Mouse (Mus musculus) Patski (cell line): Measurements from ENCODE around the gene C530008M17Rik. TPM values are rescaled to one million over a fixed set of nuclear protein-coding genes. Genes with fewer than 3 reads are reported as not detected.
A peak's percentile ranks its signal among the peaks of the same experiment; 100 is the strongest.

ENCODE experiments used
- ATAC-seq: fragments of 100-300 bp; one replicate; pipeline ENCODE4 v1.8.0; 2021
- CTCF ChIA-PET: fragments of 350-600 bp; sonication (Branson Sonifier 250); formaldehyde crosslinking; loops from one replicate; lab custom pipeline; 2022; ENCODE audit warnings: inconsistent platforms; lab: Charles Lee
- POLR2A ChIA-PET: fragments of 350-600 bp; sonication (Branson Sonifier 250); formaldehyde crosslinking; loops from one replicate; lab custom pipeline; 2022; ENCODE audit warnings: antibody characterized with exemption, inconsistent platforms; lab: Charles Lee
- DNase-seq: peaks from one replicate; pipeline ENCODE4 v3.0.0-alpha.2; 2011; ENCODE audit warnings: low read depth, low spot score
- H3K27me3 ChIP-seq: fragments of 371-371 bp; one replicate; pipeline ENCODE4 v1.5.1; 2021
- CTCF ChIP-seq: fragments of 100-300 bp; IDR thresholded peaks from one replicate; pipeline ENCODE4 v1.5.1; 2021
- in situ Hi-C: fragments of 300-500 bp; cut with MboI; formaldehyde crosslinking; loops from 3 replicates; pipeline ENCODE4 v1.11.1; 2018; ENCODE audit warnings: low pct_unique_long_range_greater_than_20kb, mixed read lengths
- polyA plus RNA-seq: library from polyadenylated mRNA; unstranded; gene quantifications from one replicate; pipeline ENCODE4 v1.2.3, GENCODE M21; 2021

Gene C530008M17Rik
- polyA plus RNA-seq, 1 experiment from 2014 or later: 1.7 TPM

DNA sequence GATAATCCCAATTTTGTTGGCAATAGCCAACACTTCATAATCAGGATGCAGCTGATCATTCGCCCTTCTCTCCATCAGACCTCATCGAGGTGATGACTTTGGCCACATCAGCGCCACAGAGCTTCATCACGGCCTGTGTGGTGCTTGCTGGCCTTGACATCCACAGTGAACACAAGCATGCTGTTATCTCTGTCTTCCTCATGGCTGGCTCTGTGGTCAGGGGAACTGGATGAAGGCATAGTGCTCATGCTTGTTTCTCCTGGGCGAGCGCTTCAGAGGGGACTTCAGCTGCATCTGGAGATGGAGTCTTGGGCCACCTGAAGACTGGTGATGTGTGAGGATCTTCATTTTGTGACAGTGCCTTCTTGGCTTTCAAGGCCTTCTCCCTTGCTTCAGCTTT is 85.8 kb downstream of the C530008M17Rik start:
- DNase-seq (no peak), ATAC-seq (no peak)
- no peaks in the 10 kb centered on the region for H3K27me3 ChIP-seq
- in situ Hi-C loops: no loop called here
- TF ChIP-seq CTCF: no peak
- CTCF ChIA-PET: no interaction called here
- POLR2A ChIA-PET: no interaction called here

GRCm38 (mm10) chr5:76744737-76745209 is 88.5 kb downstream of the C530008M17Rik start:
- no peak for TF ChIP-seq CTCF
- ChIA-PET CTCF (interaction anchor here (1.3 to 1.8 kb wide), 2 partner anchors 10 to 15 kb away, joined by 4 read pairs; no protein-coding TSS in a partner anchor), POLR2A (no interaction called here)
- ATAC-seq (no peak), DNase-seq (no peak)
- H3K27me3 ChIP-seq: no peaks in the 10 kb centered on the region
- in situ Hi-C loops: no loop called here

- in situ Hi-C loops: no loop called here
- no peak for ATAC-seq
- POLR2A ChIA-PET: no interaction called here
- DNase-seq: no peak
- CTCF ChIA-PET: interaction anchor here (1.0 kb wide), 1 partner anchor 9 kb away, joined by 3 read pairs; no protein-coding TSS in a partner anchor
- H3K27me3 ChIP-seq: no peaks in the 10 kb centered on the region
- no peak for TF ChIP-seq CTCF
Observed at GRCm38 (mm10) chr5:76747851-76748250, 91.5 kb downstream of the C530008M17Rik start.

DNA sequence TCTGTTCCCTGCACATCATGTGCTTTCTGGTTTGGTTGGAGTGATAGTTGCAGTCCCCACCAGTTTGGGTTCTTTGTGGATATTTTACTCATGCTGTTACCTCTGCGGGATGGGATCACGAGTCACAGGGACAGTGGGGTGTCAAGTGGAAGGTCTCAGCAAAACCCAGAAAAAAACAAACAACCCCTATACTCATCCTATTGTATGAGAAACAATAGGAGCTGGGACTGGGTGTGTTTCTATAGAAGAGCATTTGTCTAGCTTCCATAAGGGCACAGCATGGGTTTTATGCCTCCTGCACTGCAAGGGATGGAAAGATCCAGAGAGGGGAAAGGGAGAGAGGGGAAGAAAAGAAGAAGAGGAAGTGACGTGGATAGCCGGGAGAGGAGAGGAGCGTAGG is 96.0 kb downstream of the C530008M17Rik start:
- DNase-seq (no peak), ATAC-seq (no peak)
- in situ Hi-C loops: no loop called here
- no peak for TF ChIP-seq CTCF
- ChIA-PET POLR2A (no interaction called here), CTCF (interaction anchor here (1.2 kb wide), 1 partner anchor 11 kb away, joined by 3 read pairs; no protein-coding TSS in a partner anchor)
- no peaks in the 10 kb centered on the region for H3K27me3 ChIP-seq

DNA sequence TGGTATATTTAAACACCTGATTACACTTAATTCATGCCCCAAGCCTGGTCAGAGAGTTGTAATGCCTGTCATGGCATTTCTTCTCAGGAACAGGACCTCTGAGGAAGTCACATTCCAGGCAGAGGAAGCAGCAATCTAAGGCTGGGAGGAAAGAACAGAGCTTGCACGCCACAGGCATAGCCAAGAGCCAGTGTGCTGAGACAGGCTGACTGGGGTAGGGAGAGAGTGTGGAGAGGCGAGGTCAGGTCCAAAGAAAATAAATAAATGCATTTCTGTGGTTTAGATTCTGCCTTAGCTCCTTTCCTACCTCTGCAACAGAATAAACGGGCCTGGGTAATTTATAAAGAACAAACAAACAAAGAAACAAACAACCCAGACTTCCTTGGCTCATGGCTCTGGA is 104.0 kb downstream of the C530008M17Rik start:
- in situ Hi-C loops: no loop called here
- TF ChIP-seq CTCF: no peak
- ATAC-seq: no peak
- ChIA-PET POLR2A (no interaction called here), CTCF (interaction anchor here (1.0 to 1.6 kb wide), 2 partner anchors 16 to 84 kb away, joined by 3 to 4 read pairs; no protein-coding TSS in a partner anchor)
- H3K27me3 ChIP-seq: no peaks in the 10 kb centered on the region
- no peak for DNase-seq

GRCm38 (mm10) chr5:76762030-76762698 is 105.9 kb downstream of the C530008M17Rik start:
- H3K27me3 ChIP-seq: no peaks in the 10 kb centered on the region
- TF ChIP-seq CTCF: no peak
- ATAC-seq (no peak), DNase-seq (no peak)
- in situ Hi-C loops: no loop called here
- ChIA-PET POLR2A (no interaction called here), CTCF (no interaction called here)

DNA sequence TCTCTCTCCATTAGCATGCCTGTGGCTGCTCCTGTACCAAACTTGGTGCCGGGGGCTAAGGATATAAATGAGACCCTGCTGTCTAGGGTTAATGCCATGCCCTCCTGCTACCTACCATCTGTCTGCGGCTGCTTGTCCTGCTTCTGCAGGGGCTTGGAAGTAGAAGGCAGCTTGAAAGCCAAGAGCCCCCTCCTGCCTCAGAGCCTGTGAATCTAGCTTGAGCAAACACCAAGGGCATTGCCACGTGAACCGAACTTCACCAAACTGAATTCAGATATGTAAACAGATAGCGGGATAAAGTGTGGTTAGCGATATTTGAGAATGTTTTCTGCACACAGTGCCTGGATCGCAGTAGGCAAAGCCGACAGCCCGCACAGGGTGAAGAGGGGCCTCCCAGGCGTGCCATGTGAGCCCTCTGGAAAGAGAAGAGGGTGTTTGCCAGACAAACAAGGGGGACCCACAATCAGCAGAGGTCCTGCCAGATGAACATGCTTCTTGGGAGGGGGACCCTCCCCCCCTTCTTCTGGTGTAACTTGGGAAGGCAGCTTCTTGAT is 106.9 kb downstream of the C530008M17Rik start:
- ATAC-seq (no peak), DNase-seq (no peak)
- in situ Hi-C loops: no loop called here
- no peak for TF ChIP-seq CTCF
- CTCF ChIA-PET: interaction anchor here (0.9 to 1.0 kb wide), 3 partner anchors 12 to 90 kb away, joined by 3 read pairs; no protein-coding TSS in a partner anchor
- H3K27me3 ChIP-seq: no peaks in the 10 kb centered on the region
- POLR2A ChIA-PET: no interaction called here

GRCm38 (mm10) chr5:76763731-76764130 is 107.4 kb downstream of the C530008M17Rik start:
- no peaks in the 10 kb centered on the region for H3K27me3 ChIP-seq
- no peak for ATAC-seq
- no peak for TF ChIP-seq CTCF
- in situ Hi-C loops: no loop called here
- POLR2A ChIA-PET: interaction anchor here (0.6 kb wide), 1 partner anchor 120 kb away, joined by 3 read pairs; no protein-coding TSS in a partner anchor
- no peak for DNase-seq
- CTCF ChIA-PET: interaction anchor here (0.9 to 1.0 kb wide), 3 partner anchors 12 to 89 kb away, joined by 3 read pairs; no protein-coding TSS in a partner anchor

DNA sequence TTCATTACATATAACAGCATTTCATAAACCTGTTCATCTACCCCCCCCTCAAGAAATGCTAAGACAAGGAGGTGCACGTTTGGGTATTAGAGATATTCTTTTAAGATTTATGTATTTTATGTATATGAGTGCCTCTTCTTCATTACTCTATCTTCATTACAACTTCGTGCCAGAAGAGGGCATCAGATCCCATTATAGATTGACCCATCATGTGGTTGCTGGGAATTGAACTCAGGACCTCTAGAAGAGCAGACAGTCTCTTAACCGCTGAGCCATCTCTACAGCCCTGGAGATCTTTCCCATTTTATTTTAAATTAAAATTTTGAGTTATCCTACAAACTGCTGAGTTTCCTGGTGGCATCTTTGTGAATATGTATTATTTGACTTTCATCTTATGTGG is 112.7 kb downstream of the C530008M17Rik start:
- DNase-seq: no peak
- no peaks in the 10 kb centered on the region for H3K27me3 ChIP-seq
- TF ChIP-seq CTCF: peak; percentile 49
- in situ Hi-C loops: loop anchor here (5.0 kb wide), 1 partner anchor 68 kb away; no protein-coding TSS in a partner anchor
- ChIA-PET CTCF (interaction anchor here (3.5 kb wide), 1 partner anchor 75 kb away, joined by 13 read pairs; no protein-coding TSS in a partner anchor), POLR2A (no interaction called here)
- no peak for ATAC-seq

GRCm38 (mm10) chr5:76769572-76769971 is 113.3 kb downstream of the C530008M17Rik start:
- ATAC-seq: no peak
- DNase-seq: no peak
- no peak for TF ChIP-seq CTCF
- in situ Hi-C loops: loop anchor here (5.0 kb wide), 1 partner anchor 68 kb away; no protein-coding TSS in a partner anchor
- CTCF ChIA-PET: no interaction called here
- POLR2A ChIA-PET: no interaction called here
- H3K27me3 ChIP-seq: no peaks in the 10 kb centered on the region

- ATAC-seq: no peak
- no peak for DNase-seq
- TF ChIP-seq CTCF: no peak
- CTCF ChIA-PET: no interaction called here
- in situ Hi-C loops: no loop called here
- no peaks in the 10 kb centered on the region for H3K27me3 ChIP-seq
- POLR2A ChIA-PET: no interaction called here
Observed at GRCm38 (mm10) chr5:76771371-76771770, 115.1 kb downstream of the C530008M17Rik start.
